Mouse (Mus musculus): ENCODE data around the gene Zfp692. TPM values are rescaled to one million over a fixed set of nuclear protein-coding genes. Genes with fewer than 3 reads are reported as not detected.
"Not testable (repeated sequence)": the region's sequence is repeated elsewhere in the genome, so short reads cannot be mapped to it uniquely, and the experiment has no call there.

Gene Zfp692
- polyA plus RNA-seq, 1 experiment from 2014 or later: 7.6 TPM

GRCm38 (mm10) chr11:58357844-58358534 lies 51.1 kb downstream of the Zfp692 start:
- Histone ChIP-seq H3K27ac (replicated peaks in 1 of 2; ENCODE audit: control insufficient read depth in 1 of 2, insufficient read depth in 1 of 2, low read depth in 2 of 2, low read length in 2 of 2) (no peak overlapping the region), H3K9ac (ENCODE audit: low read length) (no peak overlapping the region), H3K4me3 (ENCODE audit: control insufficient read depth in 1 of 2, insufficient read depth in 1 of 2, low read depth in 1 of 2, low read length in 2 of 2) (no peak overlapping the region), H3K4me1 (ENCODE audit: control insufficient read depth in 2 of 2, insufficient read depth in 2 of 2, low read length in 2 of 2) (no peaks in the 10 kb centered on the region; a peak in 1 of 4 replicates), H3K36me3 (ENCODE audit: control insufficient read depth, insufficient read depth, low read length) (no peaks in the 10 kb centered on the region), H3K4me2 (ENCODE audit: low read length) (no peak overlapping the region), H3K9me3 (ENCODE audit: control insufficient read depth, low read length) (no peaks in the 10 kb centered on the region), H3K27me3 (ENCODE audit: control insufficient read depth, insufficient read depth, low read length) (no peaks in the 10 kb centered on the region)
- ATAC-seq (ENCODE audit: insufficient number of reproducible peaks, insufficient read depth, low FRiP score, low read depth): no peak
- 72% methylated on average over 6 of the region's 6 CpGs for WGBS

GRCm38 (mm10) chr11:58362562-58362961 lies 55.7 kb downstream of the Zfp692 start:
- ATAC-seq (ENCODE audit: insufficient number of reproducible peaks, insufficient read depth, low FRiP score, low read depth); H3K27me3 ChIP-seq (ENCODE audit: control insufficient read depth, insufficient read depth, low read length); H3K4me1 ChIP-seq (ENCODE audit: control insufficient read depth in 2 of 2, insufficient read depth in 2 of 2, low read length in 2 of 2); H3K36me3 ChIP-seq (ENCODE audit: control insufficient read depth, insufficient read depth, low read length); H3K4me3 ChIP-seq (ENCODE audit: control insufficient read depth in 1 of 2, insufficient read depth in 1 of 2, low read depth in 1 of 2, low read length in 2 of 2); H3K4me2 ChIP-seq (ENCODE audit: low read length); H3K9me3 ChIP-seq (ENCODE audit: control insufficient read depth, low read length); H3K9ac ChIP-seq (ENCODE audit: low read length); H3K27ac ChIP-seq (replicated peaks in 1 of 2; ENCODE audit: control insufficient read depth in 1 of 2, insufficient read depth in 1 of 2, low read depth in 2 of 2, low read length in 2 of 2): not testable (repeated sequence)
- WGBS: no CpG with 5 or more reads among the region's 6 CpGs

Other genes starting within 250 kb of the Zfp692 start
- not detected in 2 replicates for gene Gm12248, start 213.9 kb upstream of the Zfp692 start, polyA plus RNA-seq (2014; fragmentation: Nextera tagmentation; extraction: Ambion mirVana)
- 76.4 and 77.7 TPM in 2 replicates for gene Cnot8, start 202.9 kb upstream of the Zfp692 start, polyA plus RNA-seq (2014; fragmentation: Nextera tagmentation; extraction: Ambion mirVana)
- 13.3 and 14.1 TPM in 2 replicates for gene Gemin5, start 138.5 kb upstream of the Zfp692 start, polyA plus RNA-seq (2014; fragmentation: Nextera tagmentation; extraction: Ambion mirVana)
- gene Mrpl22, start 135.4 kb upstream of the Zfp692 start, polyA plus RNA-seq (2014; fragmentation: Nextera tagmentation; extraction: Ambion mirVana): 107 and 116 TPM in 2 replicates
- gene Igtp, start 107.5 kb upstream of the Zfp692 start, polyA plus RNA-seq (2014; fragmentation: Nextera tagmentation; extraction: Ambion mirVana): 6.2 and 7.9 TPM in 2 replicates
- gene Irgm2, start 107.5 kb upstream of the Zfp692 start, polyA plus RNA-seq (2014; fragmentation: Nextera tagmentation; extraction: Ambion mirVana): 4.3 and 5.6 TPM in 2 replicates
- not detected in 2 replicates for gene 4930438A08Rik, start 32.3 kb upstream of the Zfp692 start, polyA plus RNA-seq (2014; fragmentation: Nextera tagmentation; extraction: Ambion mirVana)
- 33.9 and 38.4 TPM in 2 replicates for gene Zfp672, start 23.3 kb downstream of the Zfp692 start, polyA plus RNA-seq (2014; fragmentation: Nextera tagmentation; extraction: Ambion mirVana)
- 19.2 and 19.5 TPM in 2 replicates for gene Sh3bp5l, start 23.7 kb downstream of the Zfp692 start, polyA plus RNA-seq (2014; fragmentation: Nextera tagmentation; extraction: Ambion mirVana)
- not detected in 2 replicates for gene Lypd8, start 72.0 kb downstream of the Zfp692 start, polyA plus RNA-seq (2014; fragmentation: Nextera tagmentation; extraction: Ambion mirVana)
- not detected in 2 replicates for gene 1810065E05Rik, start 114.0 kb downstream of the Zfp692 start, polyA plus RNA-seq (2014; fragmentation: Nextera tagmentation; extraction: Ambion mirVana)
- not detected in 2 replicates for gene Gm12253, start 125.5 kb downstream of the Zfp692 start, polyA plus RNA-seq (2014; fragmentation: Nextera tagmentation; extraction: Ambion mirVana)
- not detected in 2 replicates for gene Lypd9, start 145.9 kb downstream of the Zfp692 start, polyA plus RNA-seq (2014; fragmentation: Nextera tagmentation; extraction: Ambion mirVana)
- gene Olfr30, start 155.2 kb downstream of the Zfp692 start, polyA plus RNA-seq (2014; fragmentation: Nextera tagmentation; extraction: Ambion mirVana): not detected in 2 replicates
- not detected in 2 replicates for gene Olfr332, start 185.5 kb downstream of the Zfp692 start, polyA plus RNA-seq (2014; fragmentation: Nextera tagmentation; extraction: Ambion mirVana)
- gene Olfr331, start 195.5 kb downstream of the Zfp692 start, polyA plus RNA-seq (2014; fragmentation: Nextera tagmentation; extraction: Ambion mirVana): not detected in 2 replicates
- gene Olfr330, start 227.8 kb downstream of the Zfp692 start, polyA plus RNA-seq (2014; fragmentation: Nextera tagmentation; extraction: Ambion mirVana): not detected in 2 replicates
- gene Olfr329-ps, start 239.4 kb downstream of the Zfp692 start, polyA plus RNA-seq (2014; fragmentation: Nextera tagmentation; extraction: Ambion mirVana): not detected in 2 replicates
- not detected in 2 replicates for gene Olfr328, start 248.6 kb downstream of the Zfp692 start, polyA plus RNA-seq (2014; fragmentation: Nextera tagmentation; extraction: Ambion mirVana)